Mouse (Mus musculus): ENCODE measurements at regions not wholly inside any gene's neighbourhood (a gene's known extent, or its start where the extent isn't known, plus 50 kb on each side); places are given as distances from the start of the nearest gene placed in this dataset.

- Histone ChIP-seq H3K27ac (ENCODE audit: low read depth, low read length) (no peak overlapping the region), H3K9me3 (ENCODE audit: control insufficient read depth, low read length) (no peaks in the 10 kb centered on the region), H3K4me3 (ENCODE audit: low read length) (no peak overlapping the region), H3K36me3 (ENCODE audit: control insufficient read depth, insufficient read depth, low read length) (no peaks in the 10 kb centered on the region), H3K27me3 (replicated peaks; ENCODE audit: control insufficient read depth, insufficient read depth, low read length) (no peaks in the 10 kb centered on the region), H3K9ac (ENCODE audit: low read depth, low read length) (no peak overlapping the region), H3K4me1 (ENCODE audit: control insufficient read depth, insufficient read depth, low read depth, low read length) (no peaks in the 10 kb centered on the region), H3K4me2 (ENCODE audit: low read length) (no peak overlapping the region)
- WGBS: 82% methylated on average over 5 of the region's 5 CpGs
- ATAC-seq: no peak
Observed at GRCm38 (mm10) chr3:137190489-137190888, 150.4 kb upstream of the Emcn start.

GRCm38 (mm10) chr3:137191009-137191408 lies 149.9 kb upstream of the Emcn start:
- H3K4me2 ChIP-seq (ENCODE audit: low read length): no peak overlapping the region
- H3K27me3 ChIP-seq (replicated peaks; ENCODE audit: control insufficient read depth, insufficient read depth, low read length): no peaks in the 10 kb centered on the region
- no peak overlapping the region for H3K9ac ChIP-seq (ENCODE audit: low read depth, low read length)
- no peak overlapping the region for H3K27ac ChIP-seq (ENCODE audit: low read depth, low read length)
- no peaks in the 10 kb centered on the region for H3K9me3 ChIP-seq (ENCODE audit: control insufficient read depth, low read length)
- no peak overlapping the region for H3K4me3 ChIP-seq (ENCODE audit: low read length)
- no peaks in the 10 kb centered on the region for H3K4me1 ChIP-seq (ENCODE audit: control insufficient read depth, insufficient read depth, low read depth, low read length)
- WGBS: 92% methylated on average over 4 of the region's 4 CpGs
- ATAC-seq: no peak
- H3K36me3 ChIP-seq (ENCODE audit: control insufficient read depth, insufficient read depth, low read length): no peaks in the 10 kb centered on the region

- Histone ChIP-seq H3K4me3 (ENCODE audit: low read length) (no peak overlapping the region), H3K27me3 (replicated peaks; ENCODE audit: control insufficient read depth, insufficient read depth, low read length) (no peaks in the 10 kb centered on the region), H3K36me3 (ENCODE audit: control insufficient read depth, insufficient read depth, low read length) (no peaks in the 10 kb centered on the region), H3K27ac (ENCODE audit: low read depth, low read length) (no peak overlapping the region), H3K4me2 (ENCODE audit: low read length) (no peak overlapping the region), H3K4me1 (ENCODE audit: control insufficient read depth, insufficient read depth, low read depth, low read length) (no peaks in the 10 kb centered on the region), H3K9ac (ENCODE audit: low read depth, low read length) (no peak overlapping the region), H3K9me3 (ENCODE audit: control insufficient read depth, low read length) (no peaks in the 10 kb centered on the region)
- ATAC-seq: no peak
- 59% methylated on average over 1 of the region's 1 CpGs for WGBS
Observed at GRCm38 (mm10) chr3:137193873-137194272, 147.0 kb upstream of the Emcn start.

- H3K4me3 ChIP-seq (ENCODE audit: low read length): no peak overlapping the region
- H3K4me2 ChIP-seq (ENCODE audit: low read length): no peak overlapping the region
- no peaks in the 10 kb centered on the region for H3K9me3 ChIP-seq (ENCODE audit: control insufficient read depth, low read length)
Observed at GRCm38 (mm10) chr3:137211667-137212066, 129.2 kb upstream of the Emcn start.

GRCm38 (mm10) chr3:137216036-137216435 lies 124.8 kb upstream of the Emcn start:
- no peaks in the 10 kb centered on the region for H3K9me3 ChIP-seq (ENCODE audit: control insufficient read depth, low read length)
- H3K4me2 ChIP-seq (ENCODE audit: low read length): no peak overlapping the region
- H3K27ac ChIP-seq (ENCODE audit: low read depth, low read length): no peak overlapping the region
- H3K36me3 ChIP-seq (ENCODE audit: control insufficient read depth, insufficient read depth, low read length): no peaks in the 10 kb centered on the region
- H3K9ac ChIP-seq (ENCODE audit: low read depth, low read length): no peak overlapping the region
- WGBS: 93% methylated on average over 1 of the region's 1 CpGs
- H3K4me3 ChIP-seq (ENCODE audit: low read length): no peak overlapping the region
- no peaks in the 10 kb centered on the region for H3K27me3 ChIP-seq (replicated peaks; ENCODE audit: control insufficient read depth, insufficient read depth, low read length)
- ATAC-seq: no peak
- no peaks in the 10 kb centered on the region for H3K4me1 ChIP-seq (ENCODE audit: control insufficient read depth, insufficient read depth, low read depth, low read length)

More at GRCm38 (mm10) chr3:137211667-137212066, 129.2 kb upstream of the Emcn start:
- Histone ChIP-seq H3K36me3 (ENCODE audit: control insufficient read depth, insufficient read depth, low read length) (no peaks in the 10 kb centered on the region), H3K4me1 (ENCODE audit: control insufficient read depth, insufficient read depth, low read depth, low read length) (no peaks in the 10 kb centered on the region), H3K9ac (ENCODE audit: low read depth, low read length) (no peak overlapping the region), H3K27me3 (replicated peaks; ENCODE audit: control insufficient read depth, insufficient read depth, low read length) (no peaks in the 10 kb centered on the region), H3K27ac (ENCODE audit: low read depth, low read length) (no peak overlapping the region)
- 68% methylated on average over 3 of the region's 3 CpGs for WGBS
- peak; percentile 54; the same call in 1 of the 2 replicates for ATAC-seq

- Histone ChIP-seq H3K4me1 (ENCODE audit: control insufficient read depth, insufficient read depth, low read depth, low read length) (no peaks in the 10 kb centered on the region), H3K9me3 (ENCODE audit: control insufficient read depth, low read length) (no peaks in the 10 kb centered on the region), H3K27ac (ENCODE audit: low read depth, low read length) (no peak overlapping the region), H3K4me2 (ENCODE audit: low read length) (no peak overlapping the region), H3K36me3 (ENCODE audit: control insufficient read depth, insufficient read depth, low read length) (no peaks in the 10 kb centered on the region), H3K4me3 (ENCODE audit: low read length) (no peak overlapping the region), H3K27me3 (replicated peaks; ENCODE audit: control insufficient read depth, insufficient read depth, low read length) (no peaks in the 10 kb centered on the region), H3K9ac (ENCODE audit: low read depth, low read length) (no peak overlapping the region)
- no peak for ATAC-seq
Observed at GRCm38 (mm10) chr3:137217245-137217644, 123.6 kb upstream of the Emcn start.

GRCm38 (mm10) chr3:137217926-137218325 lies 122.9 kb upstream of the Emcn start:
- Histone ChIP-seq H3K9me3 (ENCODE audit: control insufficient read depth, low read length) (no peaks in the 10 kb centered on the region), H3K27ac (ENCODE audit: low read depth, low read length) (no peak overlapping the region), H3K27me3 (replicated peaks; ENCODE audit: control insufficient read depth, insufficient read depth, low read length) (no peaks in the 10 kb centered on the region), H3K4me3 (ENCODE audit: low read length) (no peak overlapping the region), H3K36me3 (ENCODE audit: control insufficient read depth, insufficient read depth, low read length) (no peaks in the 10 kb centered on the region), H3K9ac (ENCODE audit: low read depth, low read length) (no peak overlapping the region), H3K4me2 (ENCODE audit: low read length) (no peak overlapping the region), H3K4me1 (ENCODE audit: control insufficient read depth, insufficient read depth, low read depth, low read length) (no peaks in the 10 kb centered on the region)
- 87% methylated on average over 5 of the region's 5 CpGs for WGBS
- no peak for ATAC-seq

- ATAC-seq: no peak
- H3K9me3 ChIP-seq (ENCODE audit: control insufficient read depth, low read length): no peaks in the 10 kb centered on the region
- no peak overlapping the region for H3K4me3 ChIP-seq (ENCODE audit: low read length)
- no peaks in the 10 kb centered on the region for H3K36me3 ChIP-seq (ENCODE audit: control insufficient read depth, insufficient read depth, low read length)
- 93% methylated on average over 1 of the region's 1 CpGs for WGBS
- no peaks in the 10 kb centered on the region for H3K4me1 ChIP-seq (ENCODE audit: control insufficient read depth, insufficient read depth, low read depth, low read length)
- H3K9ac ChIP-seq (ENCODE audit: low read depth, low read length): no peak overlapping the region
- H3K27me3 ChIP-seq (replicated peaks; ENCODE audit: control insufficient read depth, insufficient read depth, low read length): no peaks in the 10 kb centered on the region
- no peak overlapping the region for H3K4me2 ChIP-seq (ENCODE audit: low read length)
- H3K27ac ChIP-seq (ENCODE audit: low read depth, low read length): no peak overlapping the region
Observed at GRCm38 (mm10) chr3:137226151-137226550, 114.7 kb upstream of the Emcn start.

GRCm38 (mm10) chr3:137227122-137227838 lies 113.6 kb upstream of the Emcn start:
- no peak overlapping the region for H3K27ac ChIP-seq (ENCODE audit: low read depth, low read length)
- no peaks in the 10 kb centered on the region for H3K36me3 ChIP-seq (ENCODE audit: control insufficient read depth, insufficient read depth, low read length)
- no peak for ATAC-seq
- no peaks in the 10 kb centered on the region for H3K4me1 ChIP-seq (ENCODE audit: control insufficient read depth, insufficient read depth, low read depth, low read length)
- no peak overlapping the region for H3K4me2 ChIP-seq (ENCODE audit: low read length)
- no peak overlapping the region for H3K9ac ChIP-seq (ENCODE audit: low read depth, low read length)
- WGBS: 80% methylated on average over 5 of the region's 5 CpGs
- no peaks in the 10 kb centered on the region for H3K27me3 ChIP-seq (replicated peaks; ENCODE audit: control insufficient read depth, insufficient read depth, low read length)
- H3K9me3 ChIP-seq (ENCODE audit: control insufficient read depth, low read length): no peaks in the 10 kb centered on the region
- no peak overlapping the region for H3K4me3 ChIP-seq (ENCODE audit: low read length)
